Mouse (Mus musculus): ENCODE measurements at regions not wholly inside any gene's neighbourhood (a gene's known extent, or its start where the extent isn't known, plus 50 kb on each side); places are given as distances from the start of the nearest gene placed in this dataset.

- H3K9me3 ChIP-seq (ENCODE audit: low read length), result peaks cover 3% of the 10 kb centered on the region
- H3K4me3 ChIP-seq (replicated peaks; ENCODE audit: low read length), result no peak overlapping the region
- H3K4me1 ChIP-seq (replicated peaks; ENCODE audit: low read depth, low read length), result no peaks in the 10 kb centered on the region
- TF ChIP-seq NANOG (IDR thresholded peaks at IDR 0.05; ENCODE audit: borderline replicate concordance, low read length), result no peak
- no peak for TF ChIP-seq CTCF (conservative IDR thresholded peaks at IDR 0.05; ENCODE audit: low read length)
- no peak for TF ChIP-seq POU5F1 (IDR thresholded peaks at IDR 0.05; ENCODE audit: borderline replicate concordance, low read length)
- no peaks in the 10 kb centered on the region for H3K36me3 ChIP-seq (ENCODE audit: insufficient read depth, low read length)
- H3K27me3 ChIP-seq (ENCODE audit: insufficient read depth, low read length), result no peaks in the 10 kb centered on the region
Measured at GRCm38 (mm10) chr14:110078351-110078750, 676.6 kb downstream of the Slitrk6 start.

GRCm38 (mm10) chr14:110047748-110048147, 707.2 kb downstream of the Slitrk6 start:
- no peaks in the 10 kb centered on the region for H3K27me3 ChIP-seq (ENCODE audit: insufficient read depth, low read length)
- no peaks in the 10 kb centered on the region for H3K4me1 ChIP-seq (replicated peaks; ENCODE audit: low read depth, low read length)
- peaks cover 4% of the 10 kb centered on the region; the same call in 1 of the 2 replicates for H3K9me3 ChIP-seq (ENCODE audit: low read length)
- H3K4me3 ChIP-seq (replicated peaks; ENCODE audit: low read length), result no peak overlapping the region
- TF ChIP-seq POU5F1 (IDR thresholded peaks at IDR 0.05; ENCODE audit: borderline replicate concordance, low read length), result no peak
- no peak for TF ChIP-seq NANOG (IDR thresholded peaks at IDR 0.05; ENCODE audit: borderline replicate concordance, low read length)
- TF ChIP-seq CTCF (conservative IDR thresholded peaks at IDR 0.05; ENCODE audit: low read length), result no peak
- no peaks in the 10 kb centered on the region for H3K36me3 ChIP-seq (ENCODE audit: insufficient read depth, low read length)

- Histone ChIP-seq H3K36me3 (ENCODE audit: insufficient read depth, low read length) (no peaks in the 10 kb centered on the region), H3K9me3 (ENCODE audit: low read length) (peaks cover 6% of the 10 kb centered on the region; the same call in 1 of the 2 replicates), H3K4me1 (replicated peaks; ENCODE audit: low read depth, low read length) (no peaks in the 10 kb centered on the region), H3K27me3 (ENCODE audit: insufficient read depth, low read length) (no peaks in the 10 kb centered on the region), H3K4me3 (replicated peaks; ENCODE audit: low read length) (no peak overlapping the region)
- TF ChIP-seq NANOG (IDR thresholded peaks at IDR 0.05; ENCODE audit: borderline replicate concordance, low read length), result no peak
- no peak for TF ChIP-seq CTCF (conservative IDR thresholded peaks at IDR 0.05; ENCODE audit: low read length)
- no peak for TF ChIP-seq POU5F1 (IDR thresholded peaks at IDR 0.05; ENCODE audit: borderline replicate concordance, low read length)
Measured at GRCm38 (mm10) chr14:110043211-110043610, 711.7 kb downstream of the Slitrk6 start.

- H3K36me3 ChIP-seq (ENCODE audit: insufficient read depth, low read length), result no peaks in the 10 kb centered on the region
- no peak for TF ChIP-seq CTCF (conservative IDR thresholded peaks at IDR 0.05; ENCODE audit: low read length)
- no peak for TF ChIP-seq NANOG (IDR thresholded peaks at IDR 0.05; ENCODE audit: borderline replicate concordance, low read length)
- no peak for TF ChIP-seq POU5F1 (IDR thresholded peaks at IDR 0.05; ENCODE audit: borderline replicate concordance, low read length)
- no peak overlapping the region for H3K4me3 ChIP-seq (replicated peaks; ENCODE audit: low read length)
- no peaks in the 10 kb centered on the region for H3K27me3 ChIP-seq (ENCODE audit: insufficient read depth, low read length)
- H3K9me3 ChIP-seq (ENCODE audit: low read length), result no peaks in the 10 kb centered on the region
- H3K4me1 ChIP-seq (replicated peaks; ENCODE audit: low read depth, low read length), result no peaks in the 10 kb centered on the region
Measured at GRCm38 (mm10) chr14:110021812-110022211, 733.1 kb downstream of the Slitrk6 start.

GRCm38 (mm10) chr14:110015126-110015525, 739.8 kb downstream of the Slitrk6 start:
- Histone ChIP-seq H3K36me3 (ENCODE audit: insufficient read depth, low read length) (no peaks in the 10 kb centered on the region), H3K27me3 (ENCODE audit: insufficient read depth, low read length) (no peaks in the 10 kb centered on the region), H3K9me3 (ENCODE audit: low read length) (no peaks in the 10 kb centered on the region), H3K4me3 (replicated peaks; ENCODE audit: low read length) (no peak overlapping the region), H3K4me1 (replicated peaks; ENCODE audit: low read depth, low read length) (no peaks in the 10 kb centered on the region)
- TF ChIP-seq CTCF (conservative IDR thresholded peaks at IDR 0.05; ENCODE audit: low read length) (no peak), POU5F1 (IDR thresholded peaks at IDR 0.05; ENCODE audit: borderline replicate concordance, low read length) (no peak), NANOG (IDR thresholded peaks at IDR 0.05; ENCODE audit: borderline replicate concordance, low read length) (no peak)

- no peaks in the 10 kb centered on the region for H3K27me3 ChIP-seq (ENCODE audit: insufficient read depth, low read length)
- no peaks in the 10 kb centered on the region for H3K36me3 ChIP-seq (ENCODE audit: insufficient read depth, low read length)
- no peak overlapping the region for H3K4me3 ChIP-seq (replicated peaks; ENCODE audit: low read length)
- no peaks in the 10 kb centered on the region for H3K9me3 ChIP-seq (ENCODE audit: low read length)
- no peaks in the 10 kb centered on the region for H3K4me1 ChIP-seq (replicated peaks; ENCODE audit: low read depth, low read length)
- TF ChIP-seq NANOG (IDR thresholded peaks at IDR 0.05; ENCODE audit: borderline replicate concordance, low read length) (no peak), CTCF (conservative IDR thresholded peaks at IDR 0.05; ENCODE audit: low read length) (no peak), POU5F1 (IDR thresholded peaks at IDR 0.05; ENCODE audit: borderline replicate concordance, low read length) (no peak)
Measured at GRCm38 (mm10) chr14:110013229-110013628, 741.7 kb downstream of the Slitrk6 start.

- H3K9me3 ChIP-seq (ENCODE audit: low read length), result no peaks in the 10 kb centered on the region
- H3K4me1 ChIP-seq (replicated peaks; ENCODE audit: low read depth, low read length), result no peaks in the 10 kb centered on the region
- TF ChIP-seq POU5F1 (IDR thresholded peaks at IDR 0.05; ENCODE audit: borderline replicate concordance, low read length) (no peak), NANOG (IDR thresholded peaks at IDR 0.05; ENCODE audit: borderline replicate concordance, low read length) (no peak), CTCF (conservative IDR thresholded peaks at IDR 0.05; ENCODE audit: low read length) (no peak)
- H3K4me3 ChIP-seq (replicated peaks; ENCODE audit: low read length), result no peak overlapping the region
- H3K36me3 ChIP-seq (ENCODE audit: insufficient read depth, low read length), result no peaks in the 10 kb centered on the region
- H3K27me3 ChIP-seq (ENCODE audit: insufficient read depth, low read length), result no peaks in the 10 kb centered on the region
Measured at GRCm38 (mm10) chr14:110007159-110007558, 747.8 kb downstream of the Slitrk6 start.

GRCm38 (mm10) chr14:109985026-109985425, 769.9 kb downstream of the Slitrk6 start:
- Histone ChIP-seq H3K4me3 (replicated peaks; ENCODE audit: low read length) (no peak overlapping the region), H3K4me1 (replicated peaks; ENCODE audit: low read depth, low read length) (no peaks in the 10 kb centered on the region)
- TF ChIP-seq NANOG (IDR thresholded peaks at IDR 0.05; ENCODE audit: borderline replicate concordance, low read length) (no peak), CTCF (conservative IDR thresholded peaks at IDR 0.05; ENCODE audit: low read length) (no peak), POU5F1 (IDR thresholded peaks at IDR 0.05; ENCODE audit: borderline replicate concordance, low read length) (no peak)

GRCm38 (mm10) chr14:109958008-109958407, 796.9 kb downstream of the Slitrk6 start:
- H3K4me3 ChIP-seq (replicated peaks; ENCODE audit: low read length), result no peak overlapping the region
- no peaks in the 10 kb centered on the region for H3K9me3 ChIP-seq (ENCODE audit: low read length)
- H3K27me3 ChIP-seq (ENCODE audit: insufficient read depth, low read length), result no peaks in the 10 kb centered on the region
- H3K36me3 ChIP-seq (ENCODE audit: insufficient read depth, low read length), result no peaks in the 10 kb centered on the region
- H3K4me1 ChIP-seq (replicated peaks; ENCODE audit: low read depth, low read length), result no peaks in the 10 kb centered on the region
- TF ChIP-seq CTCF (conservative IDR thresholded peaks at IDR 0.05; ENCODE audit: low read length), result no peak
- TF ChIP-seq NANOG (IDR thresholded peaks at IDR 0.05; ENCODE audit: borderline replicate concordance, low read length), result no peak

More at GRCm38 (mm10) chr14:109985026-109985425, 769.9 kb downstream of the Slitrk6 start:
- H3K27me3 ChIP-seq (ENCODE audit: insufficient read depth, low read length), result no peaks in the 10 kb centered on the region
- H3K9me3 ChIP-seq (ENCODE audit: low read length), result no peaks in the 10 kb centered on the region
- H3K36me3 ChIP-seq (ENCODE audit: insufficient read depth, low read length), result no peaks in the 10 kb centered on the region

All from E14TG2a.4 (cell line).